Mouse (Mus musculus) CD4-positive naive resting alpha-beta T cell, adult 57 days (primary cell): Measurements from ENCODE around the gene Gm10719. TPM values are rescaled to one million over a fixed set of nuclear protein-coding genes. Genes with fewer than 3 reads are reported as not detected.

Source experiments
- total RNA-seq: library from RNA; stranded (reverse); gene quantifications from one replicate; pipeline ENCODE4 v1.2.4, GENCODE M21; 2023

Gm10719 gene
- total RNA-seq = 1.1 TPM

GRCm38 (mm10) chr9:3017108-3017507 is at the start of gene Gm10719:
TSS of gene Gm10719 (plus strand) at chr9:3017408.

GRCm38 (mm10) chr9:3000445-3000972 is 16.7 kb upstream of the Gm10719 start, which contains the start of gene Gm10722:
TSS of gene Gm10722 (plus strand) at chr9:3000922.

GRCm38 (mm10) chr9:3002794-3003396 is 14.3 kb upstream of the Gm10719 start, which contains the start of gene Gm11168:
TSS of gene Gm11168 (plus strand) at chr9:3003346.

GRCm38 (mm10) chr9:3012733-3013279 is 4.4 kb upstream of the Gm10719 start, which contains the start of gene Gm10721:
TSS of gene Gm10721 (plus strand) at chr9:3013140.

GRCm38 (mm10) chr9:3015354-3015753 is 1.9 kb upstream of the Gm10719 start, which contains the start of gene Gm10720:
TSS of gene Gm10720 (plus strand) at chr9:3015654.

GRCm38 (mm10) chr9:3023312-3023984 is 6.2 kb downstream of the Gm10719 start, which contains the start of gene Gm10718:
TSS of gene Gm10718 (plus strand) at chr9:3023547.

GRCm38 (mm10) chr9:3024912-3025467 is 7.8 kb downstream of the Gm10719 start, which contains the start of gene Gm10717:
TSS of gene Gm10717 (plus strand) at chr9:3025417.

GRCm38 (mm10) chr9:3034299-3034698 is 17.1 kb downstream of the Gm10719 start, which contains the start of gene Gm17535:
TSS of gene Gm17535 (plus strand) at chr9:3034599.

GRCm38 (mm10) chr9:3036577-3036976 is 19.4 kb downstream of the Gm10719 start, which contains the start of gene Gm10715:
TSS of gene Gm10715 (plus strand) at chr9:3036877.

Other genes starting within 250 kb of the Gm10719 start
- gene Gm10722, start 16.5 kb upstream of the Gm10719 start, total RNA-seq = not detected
- not detected for gene Gm11168, start 14.1 kb upstream of the Gm10719 start, total RNA-seq
- not detected for gene Gm10721, start 4.3 kb upstream of the Gm10719 start, total RNA-seq
- not detected for gene Gm10720, start 1.8 kb upstream of the Gm10719 start, total RNA-seq
- 2.0 TPM for gene Gm10718, start 6.1 kb downstream of the Gm10719 start, total RNA-seq
- not detected for gene Gm10717, start 8.0 kb downstream of the Gm10719 start, total RNA-seq
- gene Gm17535, start 17.2 kb downstream of the Gm10719 start, total RNA-seq = not detected
- not detected for gene Gm10715, start 19.5 kb downstream of the Gm10719 start, total RNA-seq